Mouse (Mus musculus): ENCODE data around the gene Ackr2. TPM values are rescaled to one million over a fixed set of nuclear protein-coding genes. Genes with fewer than 3 reads are reported as not detected.

Ackr2 gene
- polyA plus RNA-seq, 1 experiment from 2014 or later = 0.51 TPM

- no peak overlapping the region for H3K9ac ChIP-seq
- no peaks in the 10 kb centered on the region for H3K36me3 ChIP-seq
- peaks cover 7% of the 10 kb centered on the region for H3K4me1 ChIP-seq
- no peak overlapping the region for H3K4me2 ChIP-seq
- H3K4me3 ChIP-seq = no peak overlapping the region
- no peak overlapping the region for H3K27ac ChIP-seq
- no peak for ATAC-seq (ENCODE audit: insufficient number of reproducible peaks, low FRiP score, low TSS enrichment, low read depth)
- H3K9me3 ChIP-seq = no peaks in the 10 kb centered on the region
- 71% methylated on average over 7 of the region's 7 CpGs for WGBS
- H3K27me3 ChIP-seq = no peaks in the 10 kb centered on the region
Measured at GRCm38 (mm10) chr9:121894447-121894846, 3.7 kb upstream of the Ackr2 start.

GRCm38 (mm10) chr9:121895392-121895993 lies 2.7 kb upstream of the Ackr2 start:
- Histone ChIP-seq H3K36me3 (no peaks in the 10 kb centered on the region), H3K4me2 (no peak overlapping the region), H3K27me3 (no peaks in the 10 kb centered on the region), H3K9ac (no peak overlapping the region), H3K9me3 (no peaks in the 10 kb centered on the region), H3K4me1 (peaks cover 3% of the 10 kb centered on the region), H3K27ac (no peak overlapping the region), H3K4me3 (no peak overlapping the region)
- no peak for ATAC-seq (ENCODE audit: insufficient number of reproducible peaks, low FRiP score, low TSS enrichment, low read depth)
- WGBS = 61% methylated on average over 7 of the region's 7 CpGs

GRCm38 (mm10) chr9:121896820-121897219 lies 1.3 kb upstream of the Ackr2 start:
- H3K4me2 ChIP-seq = no peak overlapping the region
- 69% methylated on average over 4 of the region's 4 CpGs for WGBS
- H3K4me1 ChIP-seq = no peaks in the 10 kb centered on the region
- no peaks in the 10 kb centered on the region for H3K9me3 ChIP-seq
- no peak overlapping the region for H3K9ac ChIP-seq
- H3K27ac ChIP-seq = no peak overlapping the region
- H3K27me3 ChIP-seq = no peaks in the 10 kb centered on the region
- H3K4me3 ChIP-seq = no peak overlapping the region
- no peaks in the 10 kb centered on the region for H3K36me3 ChIP-seq
- ATAC-seq (ENCODE audit: insufficient number of reproducible peaks, low FRiP score, low TSS enrichment, low read depth) = no peak

GRCm38 (mm10) chr9:121899306-121899705 lies 1.2 kb downstream of the Ackr2 start:
- H3K4me1 ChIP-seq = no peaks in the 10 kb centered on the region
- H3K9ac ChIP-seq = no peak overlapping the region
- H3K27ac ChIP-seq = no peak overlapping the region
- H3K36me3 ChIP-seq = no peaks in the 10 kb centered on the region
- 68% methylated on average over 6 of the region's 6 CpGs for whole genome bisulfite sequencing
- H3K4me3 ChIP-seq = no peak overlapping the region
- H3K4me2 ChIP-seq = no peak overlapping the region
- H3K9me3 ChIP-seq = no peaks in the 10 kb centered on the region
- H3K27me3 ChIP-seq = no peaks in the 10 kb centered on the region
- no peak for ATAC-seq (ENCODE audit: insufficient number of reproducible peaks, low FRiP score, low TSS enrichment, low read depth)

GRCm38 (mm10) chr9:121900282-121900855 lies 2.2 kb downstream of the Ackr2 start:
- Histone ChIP-seq H3K4me2 (no peak overlapping the region), H3K27ac (no peak overlapping the region), H3K9me3 (no peaks in the 10 kb centered on the region), H3K4me1 (no peaks in the 10 kb centered on the region), H3K27me3 (no peaks in the 10 kb centered on the region), H3K4me3 (no peak overlapping the region), H3K9ac (no peak overlapping the region), H3K36me3 (no peaks in the 10 kb centered on the region)
- WGBS = 77% methylated on average over 5 of the region's 5 CpGs
- ATAC-seq (ENCODE audit: insufficient number of reproducible peaks, low FRiP score, low TSS enrichment, low read depth) = no peak

GRCm38 (mm10) chr9:121901710-121902700 lies 3.9 kb downstream of the Ackr2 start:
- Histone ChIP-seq H3K27me3 (no peaks in the 10 kb centered on the region), H3K27ac (no peak overlapping the region; the same call in 1 of the 2 replicates), H3K4me3 (no peak overlapping the region), H3K9me3 (no peaks in the 10 kb centered on the region), H3K4me2 (no peak overlapping the region), H3K9ac (no peak overlapping the region), H3K4me1 (no peaks in the 10 kb centered on the region), H3K36me3 (no peaks in the 10 kb centered on the region)
- 69% methylated on average over 5 of the region's 5 CpGs for WGBS
- no peak for ATAC-seq (ENCODE audit: insufficient number of reproducible peaks, low FRiP score, low TSS enrichment, low read depth)

GRCm38 (mm10) chr9:121903476-121904305 lies 5.5 kb downstream of the Ackr2 start:
- H3K4me1 ChIP-seq = no peaks in the 10 kb centered on the region
- H3K9ac ChIP-seq = no peak overlapping the region
- WGBS = 62% methylated on average over 8 of the region's 8 CpGs
- no peaks in the 10 kb centered on the region for H3K36me3 ChIP-seq
- ATAC-seq (ENCODE audit: insufficient number of reproducible peaks, low FRiP score, low TSS enrichment, low read depth) = no peak
- H3K9me3 ChIP-seq = no peaks in the 10 kb centered on the region
- no peak overlapping the region for H3K27ac ChIP-seq
- H3K4me3 ChIP-seq = no peak overlapping the region
- no peak overlapping the region for H3K4me2 ChIP-seq
- no peaks in the 10 kb centered on the region for H3K27me3 ChIP-seq

GRCm38 (mm10) chr9:121904319-121904718 lies 6.2 kb downstream of the Ackr2 start:
- Histone ChIP-seq H3K27me3 (no peaks in the 10 kb centered on the region), H3K36me3 (no peaks in the 10 kb centered on the region), H3K4me3 (no peak overlapping the region), H3K4me2 (no peak overlapping the region), H3K9me3 (no peaks in the 10 kb centered on the region), H3K4me1 (no peaks in the 10 kb centered on the region), H3K27ac (no peak overlapping the region), H3K9ac (no peak overlapping the region)
- WGBS = 75% methylated on average over 4 of the region's 4 CpGs
- no peak for ATAC-seq (ENCODE audit: insufficient number of reproducible peaks, low FRiP score, low TSS enrichment, low read depth)

GRCm38 (mm10) chr9:121904946-121905345 lies 6.8 kb downstream of the Ackr2 start:
- WGBS = 89% methylated on average over 7 of the region's 7 CpGs
- no peak overlapping the region for H3K27ac ChIP-seq
- ATAC-seq (ENCODE audit: insufficient number of reproducible peaks, low FRiP score, low TSS enrichment, low read depth) = no peak
- H3K36me3 ChIP-seq = no peaks in the 10 kb centered on the region
- H3K4me2 ChIP-seq = no peak overlapping the region
- H3K4me1 ChIP-seq = no peaks in the 10 kb centered on the region
- no peak overlapping the region for H3K9ac ChIP-seq
- no peaks in the 10 kb centered on the region for H3K27me3 ChIP-seq
- H3K4me3 ChIP-seq = no peak overlapping the region
- H3K9me3 ChIP-seq = no peaks in the 10 kb centered on the region

- H3K36me3 ChIP-seq = no peaks in the 10 kb centered on the region
- H3K27me3 ChIP-seq = no peaks in the 10 kb centered on the region
- H3K4me2 ChIP-seq = no peak overlapping the region
- no peaks in the 10 kb centered on the region for H3K9me3 ChIP-seq
- no peaks in the 10 kb centered on the region for H3K4me1 ChIP-seq
- no peak overlapping the region for H3K27ac ChIP-seq
- H3K9ac ChIP-seq = no peak overlapping the region
- no peak overlapping the region for H3K4me3 ChIP-seq
- ATAC-seq (ENCODE audit: insufficient number of reproducible peaks, low FRiP score, low TSS enrichment, low read depth) = no peak
- WGBS = 88% methylated on average over 4 of the region's 4 CpGs
Measured at GRCm38 (mm10) chr9:121905556-121906185, 7.5 kb downstream of the Ackr2 start.

GRCm38 (mm10) chr9:121906456-121906855 lies 8.3 kb downstream of the Ackr2 start:
- Histone ChIP-seq H3K4me2 (no peak overlapping the region), H3K9ac (no peak overlapping the region), H3K36me3 (no peaks in the 10 kb centered on the region), H3K4me3 (no peak overlapping the region), H3K27me3 (no peaks in the 10 kb centered on the region), H3K4me1 (no peaks in the 10 kb centered on the region), H3K27ac (no peak overlapping the region), H3K9me3 (no peaks in the 10 kb centered on the region)
- ATAC-seq (ENCODE audit: insufficient number of reproducible peaks, low FRiP score, low TSS enrichment, low read depth) = no peak
- WGBS = 83% methylated on average over 5 of the region's 5 CpGs

Measured in limb, embryonic 15.5 days (tissue).